Mouse (Mus musculus): ENCODE measurements around the gene Gpr150.

Gpr150 gene

DNA sequence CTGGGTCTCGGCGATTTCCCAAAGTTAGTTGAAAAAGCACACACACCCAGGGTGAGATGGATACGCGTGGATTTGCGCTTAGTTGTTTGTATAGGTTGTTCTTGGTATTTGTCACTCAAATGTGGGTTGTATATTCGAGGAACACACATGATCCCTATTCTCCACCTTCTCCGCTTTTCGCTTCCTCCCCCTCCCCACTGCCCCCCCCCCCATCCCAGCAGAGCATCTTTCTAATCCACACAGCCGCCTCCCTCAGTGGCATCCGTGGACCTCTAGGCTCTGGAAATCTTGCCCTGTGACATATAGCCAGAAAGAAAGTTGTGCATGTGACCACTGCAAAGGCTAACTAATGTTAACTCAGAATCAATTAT is at the start of gene Gpr150:
Gpr150 (minus strand) TSS at position 101 of the 371 bp plus-strand sequence.
- no peak for DNase-seq (ENCODE audit: low read depth, low spot score)

DNA sequence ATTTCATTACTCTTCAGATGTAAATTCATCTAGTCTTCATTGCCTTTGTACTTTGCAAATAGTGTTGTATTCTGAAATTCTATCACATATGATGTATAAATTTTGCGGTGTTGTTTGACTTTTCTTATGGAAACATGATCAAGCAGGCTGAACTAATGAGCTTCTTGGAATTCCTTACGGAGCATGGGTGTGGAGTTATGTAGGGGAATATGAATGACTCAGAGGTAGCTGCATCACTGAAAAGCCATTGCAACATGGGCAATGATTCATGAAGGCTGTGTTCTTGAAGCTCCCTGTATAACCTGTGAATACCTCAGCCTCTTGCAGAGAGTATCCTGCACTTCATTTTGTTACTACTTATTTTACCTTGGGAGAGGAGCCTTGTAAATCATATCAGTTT is 45.2 kb upstream of the Gpr150 start:
- DNase-seq (ENCODE audit: low read depth, low spot score), result no peak

DNA sequence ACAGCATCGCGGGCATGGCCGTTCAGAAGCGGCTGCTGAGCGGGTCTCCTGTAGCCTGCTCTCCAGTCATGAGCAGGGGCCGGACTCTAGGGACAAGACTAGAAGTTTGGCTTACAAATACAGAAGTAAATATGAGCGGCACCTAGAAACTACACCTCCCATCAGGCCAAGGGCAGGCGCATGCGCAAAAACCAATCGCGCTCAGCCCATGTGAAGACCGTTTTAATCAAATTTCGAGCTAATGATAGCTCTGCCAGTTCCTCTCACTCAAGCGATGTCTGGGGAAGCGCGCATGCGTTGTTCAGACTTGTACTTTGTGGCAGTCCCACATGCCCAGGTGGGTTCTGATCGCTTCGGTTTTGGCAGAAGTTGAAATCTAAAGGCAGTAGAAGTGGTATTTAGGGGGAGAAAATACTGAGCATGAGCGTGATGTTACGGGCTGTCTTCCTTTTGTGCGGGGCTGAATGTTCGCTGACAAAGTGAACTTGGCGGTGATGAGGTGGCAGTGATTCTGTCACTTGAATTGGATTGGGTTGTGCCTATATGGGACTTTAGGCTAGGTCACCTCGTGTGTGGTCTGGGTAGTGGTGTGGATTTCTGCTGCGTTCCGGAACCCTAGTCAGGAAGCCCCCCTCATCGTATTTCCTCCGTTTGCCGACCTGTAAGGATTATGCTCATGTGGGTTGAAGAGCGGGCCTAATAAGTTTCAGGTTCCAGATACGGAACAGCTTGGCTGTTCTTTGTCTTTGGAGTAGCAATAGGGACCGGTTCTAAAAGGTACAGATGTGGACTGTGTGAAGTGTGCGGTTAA is 41.9 kb upstream of the Gpr150 start, which contains the start of the genes Arsk and Ttc37:
Arsk (minus strand) TSS at position 168 of the 811 bp plus-strand sequence.
Ttc37 (plus strand) TSS at position 242 of the 811 bp plus-strand sequence.
- DNase-seq (ENCODE audit: low read depth, low spot score), result peak; percentile 99

DNA sequence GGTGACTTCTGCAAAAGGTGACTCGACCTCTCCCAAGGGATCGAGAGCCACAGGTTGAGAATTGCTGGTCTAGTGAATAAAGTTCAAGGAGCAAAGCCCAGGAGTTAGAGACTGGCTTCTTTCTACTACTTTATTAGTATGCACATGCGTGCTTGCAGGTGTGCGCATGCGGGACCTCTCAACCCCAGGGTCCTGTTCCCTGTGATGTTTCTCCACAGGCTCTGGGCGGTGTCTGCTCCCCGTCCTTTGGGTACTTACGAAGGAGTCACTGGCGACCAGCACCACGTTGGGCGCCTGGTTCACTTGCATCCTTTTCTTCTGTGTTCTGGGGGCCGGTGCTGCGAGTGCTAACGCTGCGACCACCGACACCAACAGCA is 41.3 kb upstream of the Gpr150 start:
- DNase-seq (ENCODE audit: low read depth, low spot score), result peak; percentile 90

DNA sequence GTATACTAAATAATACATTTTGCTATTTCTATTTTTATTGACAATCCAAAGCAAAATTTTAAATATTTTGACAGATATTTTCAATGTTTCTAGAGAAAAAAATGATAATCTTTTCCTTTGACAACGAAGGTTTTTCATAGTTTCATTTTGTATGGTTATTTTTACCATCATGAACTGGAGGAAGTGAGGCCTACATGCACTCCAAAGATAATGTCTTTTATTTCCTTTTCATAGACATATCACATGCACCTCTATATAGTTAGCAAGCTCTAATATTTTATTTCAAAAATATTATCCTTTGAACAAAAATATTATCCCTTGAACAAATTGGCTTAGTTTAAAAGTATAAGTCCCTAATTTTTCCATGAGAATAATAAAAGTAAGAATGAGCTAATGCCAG is 17.5 kb upstream of the Gpr150 start:
- no peak for DNase-seq (ENCODE audit: low read depth, low spot score)

DNA sequence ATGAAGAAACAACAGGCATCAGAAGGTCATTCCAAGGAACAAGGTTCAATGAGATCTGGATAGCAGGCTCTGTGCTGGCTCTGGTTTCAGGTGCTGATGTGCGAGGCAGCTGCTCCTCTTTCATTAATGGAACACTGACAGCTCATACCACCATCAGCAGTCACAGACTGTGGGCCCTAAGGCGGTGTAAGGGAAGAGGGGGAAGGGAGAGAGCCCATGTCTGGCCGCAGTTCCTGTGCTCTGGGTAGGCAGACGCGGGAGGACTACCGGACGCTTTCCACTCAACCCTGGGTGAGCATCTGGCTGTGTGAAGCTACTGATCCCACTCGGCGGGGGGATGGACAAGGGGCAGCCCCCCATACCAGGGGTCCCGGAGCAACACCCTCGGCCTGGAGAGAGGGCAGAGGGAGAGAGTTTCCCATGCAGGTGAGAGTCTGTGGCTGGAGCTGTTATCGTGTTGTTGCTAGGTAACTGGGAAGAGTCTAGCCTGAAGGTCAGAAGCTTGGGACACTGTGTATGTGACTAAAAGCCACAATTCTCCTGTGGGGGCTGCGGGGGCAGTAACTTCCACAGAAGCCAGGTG is 7.7 kb upstream of the Gpr150 start:
- DNase-seq (ENCODE audit: low read depth, low spot score), result peak; percentile 46

DNA sequence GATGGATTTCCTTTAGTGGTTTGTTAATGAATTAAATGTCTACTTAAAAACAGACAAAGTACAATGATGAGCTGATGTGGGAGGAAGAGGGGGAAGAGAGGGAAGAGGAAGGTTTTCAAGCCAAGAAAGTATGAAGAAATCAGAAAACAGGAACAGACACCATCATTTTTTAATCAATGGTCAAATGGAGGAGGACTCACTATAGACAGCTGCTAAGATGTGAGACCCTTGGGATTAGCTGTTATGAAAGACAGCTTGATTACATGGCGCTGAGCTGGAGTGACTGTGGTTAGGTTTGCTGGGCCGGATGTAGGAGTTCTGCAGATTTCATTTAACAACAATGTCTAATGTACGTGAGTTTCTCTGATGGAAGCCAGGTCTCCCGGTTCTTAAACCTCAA is 6.8 kb upstream of the Gpr150 start:
- no peak for DNase-seq (ENCODE audit: low read depth, low spot score)

DNA sequence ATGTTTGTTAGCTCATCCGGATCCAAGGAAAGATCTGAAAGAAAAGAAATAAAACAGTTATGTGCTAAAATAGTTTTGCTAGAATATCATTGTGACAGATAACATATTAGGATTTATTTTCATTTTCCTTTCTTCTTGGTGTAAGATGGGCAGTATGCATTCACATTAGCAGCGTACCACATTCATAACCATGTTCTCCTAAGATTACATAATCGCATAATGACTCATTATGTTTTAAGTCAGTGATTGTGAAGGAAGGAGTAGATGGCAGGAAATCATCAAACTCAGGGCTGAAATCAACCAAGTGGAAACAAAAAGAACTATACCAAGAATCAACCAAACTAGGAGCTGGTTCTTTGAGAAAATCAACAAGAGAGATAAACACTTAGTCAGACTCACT is 5.8 kb upstream of the Gpr150 start:
- DNase-seq (ENCODE audit: low read depth, low spot score), result no peak

DNA sequence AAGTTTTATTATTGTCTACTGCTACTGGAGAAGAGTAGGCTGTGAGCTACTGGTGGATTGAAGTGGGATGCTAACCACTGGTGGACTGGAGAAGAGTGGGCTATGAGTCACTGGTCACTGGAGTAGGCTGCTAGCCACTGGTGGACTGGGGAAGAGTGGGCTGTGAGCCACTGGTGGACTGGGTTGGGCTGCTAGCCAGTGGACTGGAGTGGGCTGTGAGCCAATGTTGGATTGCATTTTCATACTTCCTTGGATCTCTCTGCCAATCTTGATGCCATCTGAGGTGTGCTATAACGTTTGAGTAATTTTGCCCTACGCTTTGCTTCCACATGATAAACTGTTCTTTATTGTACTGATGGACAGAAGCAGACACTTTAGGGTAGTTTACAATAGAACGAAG is 5.3 kb upstream of the Gpr150 start:
- no peak for DNase-seq (ENCODE audit: low read depth, low spot score)

DNA sequence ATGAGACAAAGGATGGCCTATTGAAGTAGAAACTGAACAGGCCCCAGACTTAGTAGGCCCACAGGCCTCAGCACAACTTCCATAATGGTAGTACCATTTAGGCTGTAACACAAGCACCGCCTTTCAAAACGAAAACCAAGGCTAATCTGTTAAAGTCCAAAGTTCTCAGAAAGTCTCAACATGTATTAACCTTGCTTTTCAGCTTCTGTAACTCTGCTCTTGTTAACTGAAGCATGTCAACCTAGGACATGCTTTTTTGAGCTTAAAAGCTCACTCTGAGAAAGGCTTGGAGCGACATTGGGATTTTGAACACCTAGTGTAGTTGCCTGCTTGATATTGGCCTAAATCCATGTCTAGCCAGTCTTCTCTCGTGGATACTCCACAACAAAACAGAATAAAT is 2.8 kb upstream of the Gpr150 start:
- no peak for DNase-seq (ENCODE audit: low read depth, low spot score)

DNA sequence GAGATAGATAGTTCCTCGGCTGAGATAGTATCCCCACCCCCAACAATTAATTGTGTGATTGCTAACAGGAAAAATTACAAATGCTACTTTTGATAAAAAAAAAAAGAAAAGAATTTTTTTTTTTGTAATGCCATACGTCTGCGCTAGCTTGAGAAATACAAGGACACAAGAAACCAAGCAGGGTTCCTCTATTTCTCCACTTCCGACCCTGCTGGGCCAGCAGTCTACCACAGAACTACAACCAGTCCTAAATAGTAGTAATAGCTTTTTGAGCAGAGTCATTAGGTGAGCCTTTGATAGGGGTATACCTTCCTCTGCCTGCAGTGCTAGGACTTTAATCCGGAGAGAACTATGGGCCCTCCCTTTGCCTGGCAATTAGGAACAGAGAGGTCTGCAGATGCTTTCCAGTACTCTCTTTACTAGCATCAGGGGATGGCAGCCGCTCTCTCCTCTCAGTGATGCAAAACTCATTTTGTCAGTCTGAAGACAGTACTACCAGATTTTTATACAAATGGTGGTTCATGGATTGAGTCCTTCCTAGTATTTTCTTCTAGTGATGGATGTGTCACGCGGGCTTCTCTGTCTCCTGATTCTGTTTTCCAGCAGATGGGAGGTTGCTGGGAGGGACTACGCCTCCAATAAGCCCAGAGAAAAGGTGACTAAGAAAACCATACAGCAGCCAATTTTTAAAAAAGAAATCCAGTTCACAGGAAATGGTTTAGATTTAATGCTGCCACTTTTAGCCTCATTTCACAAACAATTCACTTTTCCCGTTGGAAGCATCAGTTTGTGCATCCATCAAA is 672 bp upstream of the Gpr150 start:
- no peak for DNase-seq (ENCODE audit: low read depth, low spot score)

DNA sequence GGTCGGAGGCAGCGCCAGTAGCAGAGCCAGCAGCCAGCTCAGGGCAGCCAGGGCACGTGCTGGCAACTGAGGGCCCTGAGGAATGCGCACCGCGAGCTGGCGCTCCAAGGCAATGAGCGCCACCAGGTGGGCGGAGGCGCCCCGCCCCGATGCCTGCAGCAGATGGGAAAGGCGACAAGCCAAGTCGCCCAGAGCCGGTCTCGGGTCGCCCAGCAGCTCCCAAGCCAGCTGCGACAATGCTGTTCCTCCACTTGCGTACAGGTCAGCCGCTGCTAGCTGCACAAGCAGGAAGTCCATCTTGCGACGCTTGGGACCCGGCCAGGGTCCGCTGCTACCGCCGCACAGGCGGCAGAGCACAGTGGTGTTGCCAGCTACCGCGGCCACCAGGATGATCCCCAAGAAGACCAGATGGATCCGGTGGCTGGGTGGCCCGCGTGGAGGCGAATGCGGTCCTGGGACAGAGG is 503 bp downstream of the Gpr150 start:
- DNase-seq (ENCODE audit: low read depth, low spot score), result peak; percentile 77

DNA sequence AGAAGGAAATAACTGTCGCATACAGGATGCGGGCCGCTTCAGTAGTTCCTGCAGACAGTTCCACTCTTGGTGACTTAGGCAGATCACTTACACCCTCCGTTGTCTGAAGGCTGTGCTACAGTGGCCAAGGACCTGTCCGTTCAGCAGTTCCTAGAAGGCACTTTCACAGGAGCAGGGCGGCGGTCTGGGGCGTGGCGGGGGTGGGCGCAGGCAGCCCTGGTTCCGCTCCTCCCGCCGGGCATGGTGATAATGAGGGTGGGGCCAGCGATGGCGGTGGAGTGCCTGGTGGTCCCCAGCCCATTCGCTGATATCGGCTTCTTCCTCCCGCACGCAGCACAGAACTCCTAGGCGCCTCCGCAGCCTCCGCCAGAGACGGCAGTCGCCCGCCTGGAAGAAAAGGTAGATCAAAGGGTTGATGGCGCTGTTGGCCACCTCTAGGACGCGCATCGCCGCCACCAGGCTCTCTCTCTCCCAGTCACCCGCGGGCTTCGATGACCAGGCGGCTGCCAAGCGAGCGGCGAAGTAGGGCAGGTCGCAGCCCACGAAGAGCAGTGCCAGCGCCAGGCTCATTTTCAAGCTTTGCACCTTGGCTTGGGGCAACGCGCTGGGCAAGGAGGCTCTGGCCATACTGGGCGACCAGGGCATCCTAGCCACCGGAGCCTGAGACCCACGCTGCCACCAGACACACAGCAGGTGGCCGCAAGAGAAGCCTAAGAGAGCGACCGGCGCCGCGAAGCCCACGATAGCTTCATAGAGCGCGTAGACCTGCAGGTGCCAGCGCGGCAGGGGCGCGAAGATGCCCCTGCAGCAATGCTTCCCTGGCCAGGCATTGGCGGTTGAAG is 1.2 kb downstream of the Gpr150 start:
- DNase-seq (ENCODE audit: low read depth, low spot score), result peak; percentile 52

DNA sequence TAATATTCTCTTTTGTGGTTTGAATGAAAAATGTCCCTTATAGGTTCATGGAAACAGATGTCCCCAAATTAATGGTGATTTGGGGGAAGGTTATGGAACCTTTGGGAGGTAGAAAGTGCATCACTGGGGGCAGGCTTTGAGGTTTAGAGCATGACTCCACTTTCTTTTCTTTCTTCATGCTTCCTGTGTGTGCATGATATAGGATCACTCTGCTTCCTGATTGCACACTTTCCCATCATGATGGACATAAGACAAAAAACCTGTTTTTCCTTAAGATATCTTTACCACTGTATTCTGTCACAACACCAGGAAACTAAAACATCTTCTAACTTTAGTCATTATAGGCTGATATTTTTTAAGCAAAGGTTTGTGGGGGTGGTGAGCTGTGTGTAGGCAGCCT is 11.8 kb downstream of the Gpr150 start:
- no peak for DNase-seq (ENCODE audit: low read depth, low spot score)

DNA sequence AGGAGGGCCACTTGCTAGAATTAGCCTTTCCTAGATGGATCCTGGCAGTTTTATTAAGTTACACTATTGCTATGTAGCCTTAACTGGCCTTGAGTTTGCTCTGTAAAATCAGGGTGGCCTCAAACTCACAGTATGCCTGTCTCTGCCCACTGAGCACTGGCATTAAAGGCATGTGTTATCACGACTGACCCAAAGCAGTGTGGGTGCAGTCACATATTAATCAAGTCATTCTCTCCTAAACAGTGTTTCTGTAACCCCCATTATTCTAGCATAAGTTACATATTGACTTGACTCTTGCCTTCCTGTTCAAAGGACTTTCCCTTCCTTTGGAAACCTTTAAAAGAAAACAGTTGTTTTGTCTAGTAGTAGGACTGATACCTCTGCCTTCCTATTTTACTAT is 14.3 kb downstream of the Gpr150 start:
- no peak for DNase-seq (ENCODE audit: low read depth, low spot score)

DNA sequence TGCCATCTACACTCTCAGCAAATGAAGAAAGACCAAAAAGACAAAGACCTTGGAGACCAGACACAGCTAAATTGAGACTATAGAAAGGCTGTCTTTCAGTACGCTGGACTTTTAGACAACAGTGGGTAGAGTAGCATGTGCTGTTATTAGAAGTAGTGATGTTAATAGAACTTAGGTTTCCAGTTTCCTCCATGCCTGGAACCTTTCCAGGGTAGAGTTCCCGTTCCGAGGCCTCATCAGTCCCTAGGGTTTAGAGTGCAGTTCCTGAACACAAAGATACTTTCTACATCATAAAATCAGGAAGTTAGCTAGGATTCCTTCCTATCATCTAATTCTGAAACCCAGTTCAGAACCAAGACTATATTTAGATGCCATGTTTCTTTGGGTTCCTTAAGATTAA is 32.2 kb downstream of the Gpr150 start:
- no peak for DNase-seq (ENCODE audit: low read depth, low spot score)

DNA sequence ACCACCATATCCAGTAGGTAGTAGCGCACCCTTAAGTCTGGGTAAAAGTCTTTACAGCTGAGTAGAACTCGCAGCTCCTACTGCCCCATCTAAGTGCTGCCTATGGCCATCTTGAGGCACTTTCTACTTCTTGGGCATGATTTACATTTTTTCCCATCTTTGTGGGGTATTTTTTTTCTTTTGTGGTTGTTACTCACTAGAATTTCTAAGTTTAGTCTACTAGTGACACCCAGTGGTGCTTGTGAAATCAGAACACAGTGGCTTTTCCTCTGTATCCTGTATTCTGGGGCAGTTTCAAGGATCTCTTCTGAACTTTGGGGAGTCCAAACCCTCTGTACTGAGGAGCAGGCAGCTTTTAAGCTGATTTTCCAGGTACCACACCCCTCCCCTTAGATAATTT is 35.0 kb downstream of the Gpr150 start:
- no peak for DNase-seq (ENCODE audit: low read depth, low spot score)

DNA sequence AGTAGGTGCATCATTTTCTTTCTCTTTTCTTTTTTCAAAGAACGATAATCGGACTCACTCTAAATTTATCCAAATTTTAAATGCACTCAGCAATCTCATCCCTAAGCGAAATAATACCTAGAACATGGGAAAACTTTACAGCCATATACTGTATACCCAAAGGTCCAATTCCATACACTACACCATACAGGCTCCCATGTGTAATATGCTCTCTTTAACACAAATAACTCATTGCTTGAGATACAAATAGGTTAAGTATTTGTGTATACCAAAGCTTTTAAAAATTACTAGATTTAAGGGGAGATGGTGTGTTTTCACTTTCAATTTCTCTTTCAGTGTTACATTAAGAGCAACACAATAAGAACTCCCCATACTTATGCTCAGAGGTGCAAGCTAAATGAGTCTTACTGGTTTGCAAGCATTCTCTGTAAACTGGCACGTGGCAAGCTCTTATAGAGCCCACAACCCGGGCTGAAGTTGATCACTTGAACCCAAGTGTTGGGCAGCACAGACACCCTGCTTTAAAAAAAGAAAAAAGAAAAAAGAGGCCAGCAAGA is 37.9 kb downstream of the Gpr150 start:
- no peak for DNase-seq (ENCODE audit: low read depth, low spot score)

DNA sequence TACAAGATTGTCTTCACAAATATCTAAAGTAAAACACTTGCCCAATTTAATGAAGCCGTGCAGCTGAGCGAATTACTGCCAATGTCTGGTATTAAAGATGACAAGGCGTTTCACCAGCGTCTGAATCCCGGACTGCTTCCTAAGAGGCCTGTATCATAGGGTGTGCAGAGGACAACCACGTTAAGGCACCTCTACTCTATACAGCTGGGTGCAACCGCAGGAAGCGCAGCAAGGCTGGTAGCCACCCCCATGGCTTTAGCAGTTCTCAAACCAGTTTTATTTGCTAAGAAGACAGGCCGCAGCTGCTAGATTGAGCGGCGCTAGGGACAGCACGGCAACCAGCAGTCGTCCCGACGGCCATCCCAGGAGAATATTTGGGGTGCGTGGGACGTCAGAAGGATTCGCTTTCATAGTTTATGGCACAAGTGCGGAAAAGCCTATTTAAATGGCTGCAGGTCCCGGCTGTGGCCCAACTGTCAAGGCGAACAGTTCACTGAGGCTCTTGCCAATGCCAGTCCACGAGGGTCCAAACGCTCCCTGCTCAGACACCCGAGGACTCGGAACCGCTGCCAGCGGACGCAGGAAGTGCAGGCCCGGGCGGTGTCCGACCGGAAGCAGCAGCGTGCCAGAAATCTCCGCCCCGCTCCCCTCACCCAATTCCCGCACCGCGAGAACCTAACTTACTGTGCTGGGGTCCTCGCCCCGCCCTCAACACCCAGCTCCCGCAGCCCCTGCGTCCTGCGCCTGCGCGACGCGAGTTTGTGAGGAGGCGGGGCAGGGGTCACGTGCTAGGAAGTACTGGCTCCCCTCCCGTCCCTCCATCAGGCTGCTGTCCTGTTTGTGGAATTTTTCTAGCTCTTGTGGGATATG is 38.6 kb downstream of the Gpr150 start, which contains the start of gene Rfesd:
Rfesd (minus strand) TSS at position 746 of the 870 bp plus-strand sequence.
- peak; percentile 97 for DNase-seq (ENCODE audit: low read depth, low spot score)

DNA sequence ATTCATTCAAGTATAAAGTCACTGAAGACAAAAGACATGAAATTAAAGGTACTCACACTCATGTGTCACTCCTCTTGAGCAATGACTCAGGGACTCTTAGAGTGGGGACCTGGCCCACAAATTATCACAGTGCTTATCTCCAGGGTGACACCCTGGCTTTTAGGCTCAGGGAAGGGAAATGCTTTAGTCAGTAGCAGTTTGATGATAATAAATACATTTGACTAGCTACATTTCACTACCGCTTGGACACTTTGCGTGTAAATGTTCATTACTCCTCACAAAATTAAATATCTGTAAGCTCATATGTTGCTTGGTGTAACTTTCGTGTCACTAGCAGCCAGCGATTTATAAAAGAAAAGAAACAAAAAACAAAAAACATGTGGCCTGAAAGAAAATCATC is 39.3 kb downstream of the Gpr150 start:
- no peak for DNase-seq (ENCODE audit: low read depth, low spot score)

All from R1 (cell line).